Mouse (Mus musculus) intestine, postnatal 0 days (tissue): ENCODE measurements around the gene Pum3. TPM values are rescaled to one million over a fixed set of nuclear protein-coding genes. Genes with fewer than 3 reads are reported as not detected.

Experiments used
- ATAC-seq: fragments of 200-750 bp; cut with Nextera tagmentation; 2 replicates; pipeline ENCODE4 v1.8.0; 2017; ENCODE audit warnings: mild to moderate bottlenecking, moderate TSS enrichment, moderate library complexity
- H3K27ac ChIP-seq: fragments of 300-500 bp; sonication (generic); 2 replicates; pipeline ENCODE4 v1.5.1; 2014; ENCODE audit warnings: mild to moderate bottlenecking, low read depth, low read length, moderate library complexity
- H3K27me3 ChIP-seq: fragments of 300-500 bp; sonication (generic); replicated peaks from 2 replicates; pipeline ENCODE4 v1.6.1; 2014; ENCODE audit warnings: low read length, mixed read lengths; ENCODE audit not compliant: control insufficient read depth, insufficient read depth
- H3K36me3 ChIP-seq: fragments of 300-500 bp; sonication (generic); 2 replicates; pipeline ENCODE4 v1.6.1; 2014; ENCODE audit warnings: mild to moderate bottlenecking, moderate library complexity; ENCODE audit not compliant: control insufficient read depth, insufficient read depth
- H3K4me1 ChIP-seq: fragments of 300-500 bp; sonication (generic); replicated peaks from 2 replicates; pipeline ENCODE4 v1.6.1; 2014; ENCODE audit warnings: antibody characterized with exemption, low read length, mixed read lengths; ENCODE audit not compliant: control insufficient read depth, insufficient read depth
- H3K4me2 ChIP-seq: fragments of 300-500 bp; sonication (generic); replicated peaks from 2 replicates; pipeline ENCODE4 v1.6.1; 2014; ENCODE audit warnings: low read depth, mild to moderate bottlenecking, moderate library complexity
- H3K4me3 ChIP-seq: fragments of 300-500 bp; sonication (generic); 2 replicates; pipeline ENCODE4 v1.5.1; 2014; ENCODE audit warnings: low read depth, low read length
- H3K9ac ChIP-seq: fragments of 300-500 bp; sonication (generic); 2 replicates; pipeline ENCODE4 v1.6.1; 2014; ENCODE audit warnings: mild to moderate bottlenecking, low read depth, low read length
- H3K9me3 ChIP-seq: fragments of 300-500 bp; sonication (generic); 2 replicates; pipeline ENCODE4 v1.6.1; 2016; ENCODE audit warnings: mixed run types; ENCODE audit not compliant: control insufficient read depth
- CTCF ChIP-seq: sonication (generic); IDR thresholded peaks from 2 replicates; pipeline ENCODE4 v1.5.1; 2016; ENCODE audit warnings: low read depth, mild to moderate bottlenecking, control low read depth, antibody characterized with exemption, moderate library complexity
- WGBS: fragments of 180-500 bp; shearing (Covaris S2); extraction: QIAGEN DNeasy Blood & Tissue Kit; methylation state at CpG from one replicate; pipeline ENCODE4 v1.1.7; 2014; 5-methylcytosine and 5-hydroxymethylcytosine counted together
- polyA plus RNA-seq: library from polyadenylated mRNA; unstranded; fragments of >200 nt; fragmentation: Nextera tagmentation; extraction: Ambion mirVana; gene quantifications from 2 replicates; pipeline ENCODE4 v1.2.1, GENCODE M21; 2015

Gene Pum3
- polyA plus RNA-seq, 1 experiment from 2014 or later: 34.4 TPM

GRCm38 (mm10) chr19:27385304-27385703 lies 44.3 kb downstream of the Pum3 start:
- no peaks in the 10 kb centered on the region for H3K4me1 ChIP-seq
- H3K4me3 ChIP-seq: no peak overlapping the region
- no peak overlapping the region for H3K9ac ChIP-seq
- no peak for ATAC-seq
- no peak overlapping the region for H3K27ac ChIP-seq
- peaks cover 24% of the 10 kb centered on the region for H3K36me3 ChIP-seq
- H3K4me2 ChIP-seq: no peak overlapping the region
- H3K27me3 ChIP-seq: no peaks in the 10 kb centered on the region
- H3K9me3 ChIP-seq: no peaks in the 10 kb centered on the region
- no peak for TF ChIP-seq CTCF

- no peak for TF ChIP-seq CTCF
- ATAC-seq: no peak
- H3K4me3 ChIP-seq: no peak overlapping the region
- peaks cover 12% of the 10 kb centered on the region for H3K36me3 ChIP-seq
- H3K9me3 ChIP-seq: no peaks in the 10 kb centered on the region
- H3K27ac ChIP-seq: no peak overlapping the region
- WGBS: 93% methylated on average over 5 of the region's 5 CpGs
- H3K9ac ChIP-seq: no peak overlapping the region
- H3K4me1 ChIP-seq: no peaks in the 10 kb centered on the region
- no peak overlapping the region for H3K4me2 ChIP-seq
- no peaks in the 10 kb centered on the region for H3K27me3 ChIP-seq
These were observed 46.4 kb downstream of the Pum3 start for GRCm38 (mm10) chr19:27383266-27383665.

- Histone ChIP-seq H3K27me3 (no peaks in the 10 kb centered on the region), H3K4me1 (no peaks in the 10 kb centered on the region), H3K27ac (no peak overlapping the region), H3K36me3 (peaks cover 12% of the 10 kb centered on the region), H3K4me3 (no peak overlapping the region), H3K9me3 (no peaks in the 10 kb centered on the region), H3K9ac (no peak overlapping the region), H3K4me2 (no peak overlapping the region)
- no peak for TF ChIP-seq CTCF
- WGBS: 87% methylated on average over 1 of the region's 1 CpGs
- no peak for ATAC-seq
These were observed 47.5 kb downstream of the Pum3 start for GRCm38 (mm10) chr19:27382131-27382530.

- no peak overlapping the region for H3K9ac ChIP-seq
- no peak for ATAC-seq
- H3K4me3 ChIP-seq: no peak overlapping the region
- no peaks in the 10 kb centered on the region for H3K9me3 ChIP-seq
- WGBS: 82% methylated on average over 2 of the region's 2 CpGs
- no peak overlapping the region for H3K27ac ChIP-seq
- H3K4me2 ChIP-seq: no peak overlapping the region
- no peaks in the 10 kb centered on the region for H3K27me3 ChIP-seq
- no peaks in the 10 kb centered on the region for H3K36me3 ChIP-seq
- TF ChIP-seq CTCF: no peak
- H3K4me1 ChIP-seq: no peaks in the 10 kb centered on the region
These were observed 49.8 kb downstream of the Pum3 start for GRCm38 (mm10) chr19:27379712-27380401.

- Histone ChIP-seq H3K4me2 (no peak overlapping the region), H3K36me3 (no peaks in the 10 kb centered on the region), H3K9me3 (no peaks in the 10 kb centered on the region), H3K4me3 (no peak overlapping the region), H3K27me3 (no peaks in the 10 kb centered on the region), H3K27ac (no peak overlapping the region), H3K9ac (no peak overlapping the region), H3K4me1 (no peaks in the 10 kb centered on the region)
- ATAC-seq: no peak
- WGBS: 82% methylated on average over 2 of the region's 2 CpGs
- TF ChIP-seq CTCF: no peak
These were observed 58.8 kb downstream of the Pum3 start for GRCm38 (mm10) chr19:27370784-27371183.

GRCm38 (mm10) chr19:27370174-27370573 lies 59.5 kb downstream of the Pum3 start:
- Histone ChIP-seq H3K9me3 (no peaks in the 10 kb centered on the region), H3K4me2 (no peak overlapping the region), H3K36me3 (no peaks in the 10 kb centered on the region), H3K9ac (no peak overlapping the region), H3K27ac (no peak overlapping the region), H3K4me1 (no peaks in the 10 kb centered on the region), H3K4me3 (no peak overlapping the region), H3K27me3 (no peaks in the 10 kb centered on the region)
- ATAC-seq: no peak
- TF ChIP-seq CTCF: no peak
- 75% methylated on average over 2 of the region's 2 CpGs for WGBS
